In genomic region chr6:100144544-100145287, GRCm38 (mm10) we compare ENCODE assay signal across 11 mouse cellular contexts.
DNase-seq lines count a peak whose midpoint lies in the region; ATAC-seq and TF ChIP-seq lines count a peak whose summit lies in the region.
"Had no signal": no experiment of that assay in that cellular context is flagged by ENCODE, and none has a peak within 500 bp of the region (broad histone marks: within the 10 kb centered on the region; RNA-seq: fewer than 3 reads in every experiment).

No protein-coding gene starts in this region.

- intact Hi-C loops in heart, adult 2 months (cut with DNase I) = loop anchor here (2.0 to 5.0 kb wide), 4 partner anchors 16 to 332 kb away; no protein-coding TSS in a partner anchor

- H3K36me3 ChIP-seq in heart, adult 2 months (ENCODE audit: control insufficient read depth, insufficient read depth, low read length) = no peaks in the 10 kb centered on the region
- H3K36me3 ChIP-seq in neural tube, embryonic 12.5 days = no peaks in the 10 kb centered on the region
- no peaks in the 10 kb centered on the region for H3K36me3 ChIP-seq in liver, embryonic 12.5 days
- H3K36me3 ChIP-seq: midbrain, embryonic 13.5 days had no signal

- H3K4me2 ChIP-seq in neural tube, embryonic 12.5 days (replicated peaks) = no peak overlapping the region
- H3K4me2 ChIP-seq in liver, embryonic 12.5 days = no peak overlapping the region

- TF ChIP-seq EP300 in heart, adult 2 months (IDR thresholded peaks at IDR 0.05; ENCODE audit: insufficient read depth, low read depth, low read length) = no peak

- 75% methylated on average over 4 of the region's 4 CpGs for WGBS in heart, adult 2 months
- WGBS in neural tube, embryonic 12.5 days = 32% methylated on average over 4 of the region's 4 CpGs
- WGBS in liver, embryonic 12.5 days (ENCODE audit: insufficient replicate concordance) = 40% methylated on average over 4 of the region's 4 CpGs

- no peak overlapping the region for H3K4me3 ChIP-seq in heart, adult 2 months
- no peak overlapping the region for H3K4me3 ChIP-seq in neural tube, embryonic 12.5 days
- no peak overlapping the region for H3K4me3 ChIP-seq in liver, embryonic 12.5 days

- no peak for DNase-seq in heart, adult 2 months
- DNase-seq in heart, postnatal 4 days = no peak
- no peak for DNase-seq in neural tube, embryonic 10.5 days (ENCODE audit: extremely low spot score, low spot score)
- DNase-seq in B cell, adult 2 months = no peak
- no peak for DNase-seq in right cerebral cortex, postnatal 14 days
- DNase-seq: retina, postnatal 1 day had no signal

- ATAC-seq in neural tube, embryonic 12.5 days (ENCODE audit: low FRiP score, low read depth) = 0 out of 2 replicates have a peak, but pooled peaks have one; percentile 15
- ATAC-seq in liver, embryonic 12.5 days = peak; percentile 58; the same call in 1 of the 2 replicates
- ATAC-seq in frontal cortex, adult (ENCODE audit: low TSS enrichment) = no peak

- no peaks in the 10 kb centered on the region for H3K9me3 ChIP-seq in neural tube, embryonic 12.5 days
- H3K9me3 ChIP-seq in liver, embryonic 12.5 days (replicated peaks) = no peaks in the 10 kb centered on the region
- H3K9me3 ChIP-seq: midbrain, embryonic 13.5 days had no signal

- peak overlapping the region; percentile 67 for H3K27ac ChIP-seq in heart, adult 2 months
- H3K27ac ChIP-seq in neural tube, embryonic 12.5 days = no peak overlapping the region
- H3K27ac ChIP-seq in liver, embryonic 12.5 days = no peak overlapping the region

- no peak for TF ChIP-seq POLR2A in heart, adult 2 months (IDR thresholded peaks at IDR 0.05; ENCODE audit: insufficient read depth, low read depth, low read length)

- no peak overlapping the region for H3K9ac ChIP-seq in heart, adult 2 months (ENCODE audit: low read depth, low read length)
- H3K9ac ChIP-seq in neural tube, embryonic 12.5 days = 0 out of 2 replicates have a peak overlapping the region, but pooled peaks have one; percentile 23
- no peak overlapping the region for H3K9ac ChIP-seq in liver, embryonic 12.5 days
- H3K9ac ChIP-seq: forebrain, postnatal 0 days had no signal

- H3K79me2 ChIP-seq in heart, adult 2 months (replicated peaks; ENCODE audit: control insufficient read depth, insufficient read depth, low read length) = no peaks in the 10 kb centered on the region

- peaks cover 9% of the 10 kb centered on the region for H3K4me1 ChIP-seq in heart, adult 2 months (ENCODE audit: control insufficient read depth, insufficient read depth, low read length)
- H3K4me1 ChIP-seq in neural tube, embryonic 12.5 days = peaks cover 29% of the 10 kb centered on the region
- peaks cover 42% of the 10 kb centered on the region for H3K4me1 ChIP-seq in liver, embryonic 12.5 days

- no peaks in the 10 kb centered on the region for H3K27me3 ChIP-seq in heart, adult 2 months (ENCODE audit: control insufficient read depth, insufficient read depth, low read length)
- peaks cover 18% of the 10 kb centered on the region; the same call in 1 of the 2 replicates for H3K27me3 ChIP-seq in neural tube, embryonic 12.5 days (replicated peaks)
- peaks cover 13% of the 10 kb centered on the region; the same call in 1 of the 2 replicates for H3K27me3 ChIP-seq in liver, embryonic 12.5 days (replicated peaks)

- TF ChIP-seq CTCF in heart, adult 2 months (IDR thresholded peaks at IDR 0.05) = no peak
